Mouse (Mus musculus) forebrain, embryonic 11.5 days (tissue): Measurements from ENCODE around the gene Zmat5. TPM values are rescaled to one million over a fixed set of nuclear protein-coding genes. Genes with fewer than 3 reads are reported as not detected.

Experiments
- ATAC-seq: fragments of 200-750 bp; cut with Nextera tagmentation; replicated peaks from 2 replicates; pipeline ENCODE4 v1.8.0; 2017; ENCODE audit warnings: moderate TSS enrichment; ENCODE audit not compliant: low FRiP score
- DNase-seq: peaks from one replicate; pipeline ENCODE4 v3.0.0-alpha.2; 2017; ENCODE audit warnings: low spot score
- H3K27ac ChIP-seq: fragments of 300-500 bp; sonication (generic); 2 replicates; pipeline ENCODE4 v1.5.1; 2014; ENCODE audit warnings: low read depth, low read length
- H3K27me3 ChIP-seq: fragments of 300-500 bp; sonication (generic); 2 replicates; pipeline ENCODE4 v1.6.1; 2014; ENCODE audit warnings: mild to moderate bottlenecking, low read length, mixed read lengths; ENCODE audit not compliant: control insufficient read depth, insufficient read depth
- H3K36me3 ChIP-seq: fragments of 300-500 bp; sonication (generic); 2 replicates; pipeline ENCODE4 v1.6.1; 2014; ENCODE audit warnings: mild to moderate bottlenecking, low read length, moderate library complexity, mixed read lengths; ENCODE audit not compliant: control insufficient read depth, insufficient read depth
- H3K4me1 ChIP-seq: fragments of 300-500 bp; sonication (generic); replicated peaks from 2 replicates; pipeline ENCODE4 v1.6.1; 2014; ENCODE audit warnings: low read length, mixed read lengths; ENCODE audit not compliant: control insufficient read depth, insufficient read depth
- H3K4me2 ChIP-seq: fragments of 300-500 bp; sonication (generic); 2 replicates; pipeline ENCODE4 v1.6.1; 2014; ENCODE audit warnings: low read depth, mild to moderate bottlenecking, low read length, moderate library complexity, mixed read lengths; ENCODE audit not compliant: severe bottlenecking
- H3K4me3 ChIP-seq: fragments of 300-500 bp; sonication (generic); 2 replicates; pipeline ENCODE4 v1.5.1; 2014; ENCODE audit warnings: low read depth, low read length
- H3K9ac ChIP-seq: fragments of 300-500 bp; sonication (generic); 2 replicates; pipeline ENCODE4 v1.6.1; 2014; ENCODE audit warnings: low read length
- H3K9me3 ChIP-seq: fragments of 300-500 bp; sonication (generic); 2 replicates; pipeline ENCODE4 v1.6.1; 2016; ENCODE audit warnings: low read length, mixed read lengths; ENCODE audit not compliant: control insufficient read depth
- WGBS: fragments of 180-500 bp; shearing (Covaris S2); extraction: QIAGEN DNeasy Blood & Tissue Kit; methylation state at CpG from one replicate; pipeline ENCODE4 v1.1.7; 2014; 5-methylcytosine and 5-hydroxymethylcytosine counted together
- polyA plus RNA-seq: library from polyadenylated mRNA; unstranded; fragments of >200 nt; fragmentation: Nextera tagmentation; extraction: Ambion mirVana; gene quantifications from 2 replicates; pipeline ENCODE4 v1.2.1, GENCODE M21; 2014

Zmat5 gene
- polyA plus RNA-seq = 70.9 and 76.4 TPM in 2 replicates

DNA sequence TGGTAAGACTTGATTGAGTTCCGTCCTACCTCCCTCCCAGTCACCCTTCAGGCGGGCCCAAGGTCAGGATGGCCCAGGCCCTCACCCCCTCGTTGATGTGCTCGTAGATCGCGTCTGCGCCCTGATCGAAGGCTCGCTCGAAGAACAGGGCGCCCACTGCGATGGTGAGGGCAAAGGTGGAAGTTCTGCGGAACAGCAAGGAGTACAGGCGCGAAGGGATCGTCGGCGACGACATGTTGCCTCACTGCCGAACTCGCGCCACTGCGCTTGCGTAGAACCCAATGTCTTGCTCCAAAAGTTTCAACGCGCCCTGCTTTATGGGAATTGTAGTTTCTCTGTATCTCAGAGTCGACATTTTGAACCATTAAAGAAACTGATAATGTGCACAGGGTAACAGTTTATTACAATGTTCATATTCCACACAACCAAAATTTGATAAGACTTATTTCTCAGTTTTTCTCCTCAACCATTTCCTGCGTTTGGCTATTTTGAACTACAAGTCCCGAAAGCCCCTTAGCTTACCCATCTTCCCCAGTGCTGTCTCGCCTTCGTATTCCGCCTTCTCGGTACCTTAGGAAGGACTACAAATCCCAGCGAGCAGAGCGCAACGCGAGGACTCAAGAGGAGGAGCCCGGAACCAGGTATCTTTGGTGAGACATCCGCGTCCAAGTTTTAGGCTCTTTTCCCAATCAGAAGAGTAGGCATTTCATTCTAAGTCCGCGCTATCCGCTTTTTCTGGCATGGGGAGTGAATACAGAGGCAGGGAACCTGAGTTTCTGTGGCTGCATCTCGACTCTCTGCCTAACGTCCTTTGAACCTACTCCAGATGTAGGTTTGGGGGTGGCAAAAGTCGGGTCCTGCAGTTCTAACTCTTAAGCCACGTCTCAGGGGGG is at the start of gene Zmat5, which contains the start of gene Uqcr10:
Gene Zmat5 (plus strand): TSS at position 607 of the 893 bp plus-strand sequence.
Gene Uqcr10 (minus strand): TSS at position 271 of the 893 bp plus-strand sequence.
- WGBS = under 1% methylated on average over 47 of the region's 47 CpGs
- peak within 1 kb of the TSS; percentile 93 for H3K4me2 ChIP-seq
- ATAC-seq = peak; percentile 96
- no peaks in the 10 kb centered on the region; the same call in 1 of the 2 replicates for H3K36me3 ChIP-seq
- peak; percentile 92 for DNase-seq
- no peaks in the 10 kb centered on the region for H3K9me3 ChIP-seq
- H3K4me1 ChIP-seq = peaks cover 3% of the 10 kb centered on the region; the same call in 1 of the 2 replicates
- H3K9ac ChIP-seq = peak within 1 kb of the TSS; percentile 86
- H3K4me3 ChIP-seq = peak within 1 kb of the TSS; percentile 72
- H3K27me3 ChIP-seq = no peaks in the 10 kb centered on the region
- H3K27ac ChIP-seq = no peak within 1 kb of the TSS

DNA sequence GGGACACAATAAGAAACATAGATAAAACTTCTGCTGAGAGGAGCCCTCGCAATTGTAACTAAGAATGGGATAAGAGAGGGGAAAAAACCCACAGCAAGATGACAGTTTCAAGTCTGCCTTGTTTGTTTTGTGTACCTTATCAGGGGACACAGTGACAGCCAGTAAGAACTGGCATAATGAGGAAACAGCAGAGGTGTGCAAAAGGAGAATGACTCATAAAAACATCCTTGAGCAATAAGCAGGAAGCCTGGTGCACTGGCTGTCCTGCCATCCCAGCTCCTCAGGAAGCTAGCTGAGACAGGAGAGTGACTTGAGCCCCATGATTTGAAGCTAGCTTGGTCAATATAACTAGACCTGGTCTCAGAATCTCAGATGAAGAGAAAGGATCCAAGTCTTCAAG is 44.7 kb upstream of the Zmat5 start:
- DNase-seq = no peak
- H3K27ac ChIP-seq = no peak overlapping the region
- H3K27me3 ChIP-seq = no peaks in the 10 kb centered on the region
- no peak overlapping the region for H3K4me2 ChIP-seq
- no peak overlapping the region for H3K9ac ChIP-seq
- ATAC-seq = no peak
- 88% methylated on average over 1 of the region's 1 CpGs for WGBS
- H3K4me1 ChIP-seq = no peaks in the 10 kb centered on the region
- H3K36me3 ChIP-seq = peaks cover 2% of the 10 kb centered on the region
- no peaks in the 10 kb centered on the region for H3K9me3 ChIP-seq
- H3K4me3 ChIP-seq = no peak overlapping the region

DNA sequence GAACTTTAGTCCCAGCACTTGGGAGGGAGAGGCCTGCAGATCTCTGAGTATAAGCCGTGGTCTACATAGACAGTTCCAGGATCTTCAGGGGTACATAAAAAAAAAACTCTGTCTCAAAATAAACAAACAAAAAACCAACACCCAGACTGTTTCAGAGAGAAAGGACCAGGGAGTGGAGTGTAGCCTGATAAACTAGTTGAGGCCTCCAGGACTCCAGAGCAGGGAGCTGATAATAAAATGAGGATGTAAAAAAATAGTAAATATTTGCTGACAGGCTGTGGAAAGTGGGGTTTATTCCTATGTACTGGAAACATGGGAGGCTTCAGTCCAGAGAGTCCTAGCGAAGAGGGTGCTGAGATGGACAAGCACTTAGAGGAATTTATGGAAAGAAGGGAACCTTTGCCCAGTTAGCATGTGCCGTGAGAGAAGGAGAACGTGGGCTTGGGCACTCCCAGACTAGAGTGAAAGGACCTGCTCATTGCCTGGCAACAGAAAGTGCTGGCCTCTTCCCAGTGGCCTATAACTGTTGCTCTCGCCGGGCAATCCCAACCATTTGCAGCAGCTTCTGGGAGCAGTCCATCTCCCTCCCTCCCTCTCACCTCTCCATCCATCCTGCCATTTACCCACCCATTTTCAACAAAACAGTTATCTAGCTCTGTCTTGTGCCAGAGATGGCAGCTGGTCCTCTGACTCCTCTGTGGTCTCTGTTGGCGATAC is 44.0 kb upstream of the Zmat5 start:
- H3K4me2 ChIP-seq = no peak overlapping the region
- ATAC-seq = no peak
- no peak overlapping the region for H3K27ac ChIP-seq
- H3K36me3 ChIP-seq = peaks cover 2% of the 10 kb centered on the region
- 84% methylated on average over 7 of the region's 7 CpGs for WGBS
- H3K9ac ChIP-seq = no peak overlapping the region
- H3K4me3 ChIP-seq = no peak overlapping the region
- DNase-seq = no peak
- H3K4me1 ChIP-seq = no peaks in the 10 kb centered on the region
- no peaks in the 10 kb centered on the region for H3K9me3 ChIP-seq
- H3K27me3 ChIP-seq = no peaks in the 10 kb centered on the region

DNA sequence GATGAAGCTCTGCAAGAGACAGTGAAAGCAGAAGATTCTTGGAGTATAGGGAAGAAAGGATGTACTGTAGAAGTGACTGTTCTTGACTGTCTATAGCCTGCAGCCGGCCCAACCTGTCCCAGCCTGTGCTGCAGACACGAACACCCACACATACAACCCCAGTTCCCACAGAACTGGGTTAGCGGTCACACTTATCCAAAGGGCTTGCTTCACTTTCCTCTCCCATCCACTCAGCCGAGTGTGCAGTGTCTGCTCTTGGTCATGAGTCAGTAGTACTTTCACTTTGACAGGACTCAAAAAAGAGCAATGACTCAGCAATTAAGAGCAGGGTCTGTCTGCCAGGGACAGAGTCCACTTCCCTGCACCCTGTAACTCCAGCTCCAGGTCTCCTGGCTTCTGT is 43.2 kb upstream of the Zmat5 start:
- H3K4me1 ChIP-seq = no peaks in the 10 kb centered on the region
- no peak overlapping the region for H3K9ac ChIP-seq
- H3K4me2 ChIP-seq = no peak overlapping the region
- H3K9me3 ChIP-seq = no peaks in the 10 kb centered on the region
- no peak overlapping the region for H3K27ac ChIP-seq
- H3K36me3 ChIP-seq = peaks cover 2% of the 10 kb centered on the region
- WGBS = 87% methylated on average over 4 of the region's 4 CpGs
- ATAC-seq = no peak
- H3K27me3 ChIP-seq = no peaks in the 10 kb centered on the region
- H3K4me3 ChIP-seq = no peak overlapping the region
- DNase-seq = no peak

DNA sequence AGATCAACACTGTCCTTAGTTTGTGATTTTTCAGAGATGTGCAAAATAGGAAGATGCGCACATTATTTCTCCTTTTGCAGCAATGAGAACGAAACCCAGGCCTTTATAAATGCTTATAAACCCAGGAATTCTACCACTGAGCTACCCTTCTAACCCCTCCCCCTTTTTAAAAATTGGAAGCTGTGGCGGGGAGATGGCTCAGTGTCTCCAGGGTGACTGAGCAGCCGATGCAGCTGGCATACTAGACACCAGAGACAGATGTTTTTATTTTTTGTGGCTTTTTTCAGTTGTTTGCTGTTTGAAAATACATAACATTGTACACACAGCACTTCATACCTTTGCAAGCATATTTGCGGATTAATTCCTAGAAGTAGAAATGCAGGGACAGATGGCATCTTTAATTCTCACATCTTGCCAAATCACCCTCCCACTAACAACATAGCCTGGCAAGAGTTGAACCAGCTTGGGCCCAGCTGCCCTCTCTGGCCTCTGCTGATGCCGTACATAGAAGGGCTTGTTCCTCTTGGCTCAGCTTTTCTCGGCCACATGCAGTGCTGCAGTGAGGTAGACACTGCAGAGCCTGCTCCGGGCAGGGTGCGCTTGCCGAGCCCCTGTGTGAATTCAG is 42.5 kb upstream of the Zmat5 start:
- Histone ChIP-seq H3K9ac (no peak overlapping the region), H3K4me3 (no peak overlapping the region), H3K9me3 (no peaks in the 10 kb centered on the region), H3K4me1 (no peaks in the 10 kb centered on the region), H3K4me2 (no peak overlapping the region), H3K27ac (no peak overlapping the region), H3K36me3 (peaks cover 2% of the 10 kb centered on the region), H3K27me3 (no peaks in the 10 kb centered on the region)
- 88% methylated on average over 10 of the region's 10 CpGs for WGBS
- no peak for ATAC-seq
- DNase-seq = no peak

DNA sequence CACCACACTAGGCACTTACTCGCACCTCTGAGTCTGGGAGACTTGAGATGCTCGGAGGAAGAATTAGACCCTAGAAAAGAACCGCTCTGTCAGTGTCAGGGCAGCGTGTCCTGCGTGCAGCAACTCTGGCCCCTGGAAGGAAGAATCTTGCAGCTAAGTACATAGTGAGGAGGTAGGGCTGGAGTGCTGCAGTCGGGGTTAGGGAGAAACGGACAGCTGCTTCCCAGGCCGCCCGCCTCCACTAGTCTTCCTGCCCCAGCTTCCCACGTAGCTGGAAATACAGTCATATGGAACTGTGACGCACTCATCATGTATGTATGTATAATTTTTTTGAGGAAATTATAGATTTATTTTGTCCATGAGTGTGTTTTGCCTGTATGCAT is 42.0 kb upstream of the Zmat5 start:
- Histone ChIP-seq H3K27ac (no peak overlapping the region), H3K27me3 (no peaks in the 10 kb centered on the region), H3K9ac (no peak overlapping the region), H3K4me2 (no peak overlapping the region), H3K4me1 (no peaks in the 10 kb centered on the region), H3K9me3 (no peaks in the 10 kb centered on the region), H3K4me3 (no peak overlapping the region), H3K36me3 (peaks cover 2% of the 10 kb centered on the region)
- ATAC-seq (no peak), DNase-seq (no peak)
- 93% methylated on average over 11 of the region's 11 CpGs for WGBS

DNA sequence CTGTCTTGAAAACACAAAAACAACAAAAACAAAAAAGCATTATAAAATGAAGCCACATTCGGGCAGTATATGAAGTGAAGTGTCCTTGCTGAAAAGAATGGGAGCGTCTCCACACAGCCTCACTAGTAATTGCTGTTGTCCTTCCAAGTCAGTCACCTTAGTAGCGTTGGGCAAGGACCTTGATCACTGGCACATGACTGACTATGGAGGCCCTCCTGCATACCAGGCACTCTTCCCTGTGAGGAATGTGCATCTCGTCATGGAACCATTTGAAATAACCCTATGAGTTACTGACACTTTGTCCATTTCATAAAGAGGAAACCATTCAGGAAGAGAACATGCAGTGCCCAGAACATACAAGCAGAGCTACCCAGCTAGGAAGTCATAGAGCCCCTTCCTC is 32.7 kb upstream of the Zmat5 start:
- no peaks in the 10 kb centered on the region for H3K4me1 ChIP-seq
- 92% methylated on average over 4 of the region's 4 CpGs for WGBS
- DNase-seq (no peak), ATAC-seq (no peak)
- H3K36me3 ChIP-seq = peaks cover 6% of the 10 kb centered on the region; the same call in 1 of the 2 replicates
- no peak overlapping the region for H3K4me3 ChIP-seq
- H3K27ac ChIP-seq = no peak overlapping the region
- H3K27me3 ChIP-seq = no peaks in the 10 kb centered on the region
- H3K9me3 ChIP-seq = no peaks in the 10 kb centered on the region
- no peak overlapping the region for H3K4me2 ChIP-seq
- no peak overlapping the region for H3K9ac ChIP-seq

DNA sequence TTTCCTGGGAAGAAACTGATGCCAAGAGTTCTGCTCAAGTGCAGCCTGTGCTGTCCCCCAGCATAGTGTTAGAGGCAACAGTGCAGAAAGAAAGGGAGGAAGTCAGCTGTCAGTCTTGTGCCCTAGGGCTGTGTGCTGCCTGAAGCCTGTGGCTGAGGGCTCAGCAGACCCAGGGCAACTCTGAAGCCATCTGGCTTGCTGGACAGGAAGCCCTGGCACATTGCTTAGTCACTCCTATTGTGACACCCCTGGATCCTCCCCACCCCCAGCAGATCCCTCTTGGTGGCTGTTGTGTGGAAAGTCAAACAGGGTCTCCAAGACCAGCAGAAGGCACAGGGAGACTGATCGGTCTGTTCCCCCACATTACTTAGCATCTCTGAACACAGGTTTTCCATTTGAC is 29.9 kb upstream of the Zmat5 start:
- no peaks in the 10 kb centered on the region for H3K9me3 ChIP-seq
- WGBS = 96% methylated on average over 1 of the region's 1 CpGs
- no peak overlapping the region for H3K9ac ChIP-seq
- H3K4me2 ChIP-seq = no peak overlapping the region
- ATAC-seq = no peak
- no peak overlapping the region for H3K4me3 ChIP-seq
- peaks cover 6% of the 10 kb centered on the region; the same call in 1 of the 2 replicates for H3K36me3 ChIP-seq
- no peaks in the 10 kb centered on the region for H3K27me3 ChIP-seq
- no peaks in the 10 kb centered on the region for H3K4me1 ChIP-seq
- DNase-seq = no peak
- no peak overlapping the region for H3K27ac ChIP-seq
